Mouse (Mus musculus): ENCODE data around the gene Pnrc2. TPM values are rescaled to one million over a fixed set of nuclear protein-coding genes. Genes with fewer than 3 reads are reported as not detected.

The Pnrc2 gene
- polyA plus RNA-seq, 1 experiment = 37.3 TPM

DNA sequence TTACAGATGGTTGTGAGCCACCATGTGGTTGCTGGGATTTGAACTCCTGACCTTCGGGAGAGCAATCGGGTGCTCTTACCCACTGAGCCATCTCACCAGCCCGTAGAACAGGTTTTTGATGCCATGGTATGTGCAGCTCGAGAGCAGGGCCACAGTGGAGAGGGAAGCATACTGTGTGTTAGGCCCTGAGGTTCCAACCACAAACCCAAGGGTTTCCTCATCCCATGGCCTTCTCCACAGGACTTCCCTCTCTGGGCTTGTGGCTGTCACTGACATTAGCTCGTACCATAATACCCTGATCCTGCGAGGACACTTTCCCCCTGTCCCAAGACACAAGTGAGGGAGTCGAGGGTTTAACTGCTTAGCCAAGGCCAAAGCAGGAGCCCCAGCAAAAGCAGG is 25.4 kb upstream of the Pnrc2 start:
- no peak overlapping the region for H3K4me3 ChIP-seq (replicated peaks; ENCODE audit: control insufficient read depth, low read depth, low read length)
- H3K27ac ChIP-seq (ENCODE audit: control insufficient read depth, insufficient read depth, low read depth, low read length, poor library complexity) = peak overlapping the region; percentile 61
- peaks cover 10% of the 10 kb centered on the region; the same call in 1 of the 2 replicates for H3K4me1 ChIP-seq (ENCODE audit: control insufficient read depth, insufficient read depth, low read length)
- TF ChIP-seq CTCF (IDR thresholded peaks at IDR 0.05; ENCODE audit: control insufficient read depth, insufficient read depth, low read length) = no peak
- no peak for TF ChIP-seq POLR2A (IDR thresholded peaks at IDR 0.05; ENCODE audit: borderline replicate concordance, control insufficient read depth, low read depth, low read length)
- 27% methylated on average over 7 of the region's 7 CpGs for WGBS

GRCm38 (mm10) chr4:135898380-135899049 is 24.9 kb upstream of the Pnrc2 start:
- Histone ChIP-seq H3K4me1 (ENCODE audit: control insufficient read depth, insufficient read depth, low read length) (peaks cover 10% of the 10 kb centered on the region; the same call in 1 of the 2 replicates), H3K27ac (ENCODE audit: control insufficient read depth, insufficient read depth, low read depth, low read length, poor library complexity) (peak overlapping the region; percentile 91), H3K4me3 (replicated peaks; ENCODE audit: control insufficient read depth, low read depth, low read length) (peak overlapping the region; percentile 5)
- WGBS = 9% methylated on average over 9 of the region's 9 CpGs
- TF ChIP-seq CTCF (IDR thresholded peaks at IDR 0.05; ENCODE audit: control insufficient read depth, insufficient read depth, low read length) = no peak
- no peak for TF ChIP-seq POLR2A (IDR thresholded peaks at IDR 0.05; ENCODE audit: borderline replicate concordance, control insufficient read depth, low read depth, low read length)

DNA sequence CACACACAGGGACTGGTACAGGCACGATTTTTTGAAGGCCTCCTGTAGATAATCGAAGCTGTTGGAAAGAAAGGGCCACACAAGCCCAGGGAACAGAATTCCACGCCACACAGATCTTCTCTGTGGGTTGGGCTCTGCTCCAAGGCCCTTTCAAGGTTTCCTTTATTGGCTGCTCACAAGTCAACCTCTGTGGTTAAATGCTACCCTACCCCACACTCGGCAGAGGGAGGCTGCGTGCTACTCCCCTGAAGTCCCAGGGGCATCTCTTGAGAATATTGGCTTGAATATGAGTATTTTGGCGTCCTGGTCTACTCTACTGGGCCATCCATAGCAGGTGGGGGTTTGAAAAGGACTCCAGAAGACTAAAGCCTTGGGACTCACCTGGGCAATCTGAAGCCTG is 22.5 kb upstream of the Pnrc2 start:
- Histone ChIP-seq H3K4me1 (ENCODE audit: control insufficient read depth, insufficient read depth, low read length) (peaks cover 10% of the 10 kb centered on the region; the same call in 1 of the 2 replicates), H3K4me3 (replicated peaks; ENCODE audit: control insufficient read depth, low read depth, low read length) (peak overlapping the region; percentile 77), H3K27ac (ENCODE audit: control insufficient read depth, insufficient read depth, low read depth, low read length, poor library complexity) (peak overlapping the region; percentile 89)
- 7% methylated on average over 6 of the region's 6 CpGs for WGBS
- no peak for TF ChIP-seq POLR2A (IDR thresholded peaks at IDR 0.05; ENCODE audit: borderline replicate concordance, control insufficient read depth, low read depth, low read length)
- no peak for TF ChIP-seq CTCF (IDR thresholded peaks at IDR 0.05; ENCODE audit: control insufficient read depth, insufficient read depth, low read length)

DNA sequence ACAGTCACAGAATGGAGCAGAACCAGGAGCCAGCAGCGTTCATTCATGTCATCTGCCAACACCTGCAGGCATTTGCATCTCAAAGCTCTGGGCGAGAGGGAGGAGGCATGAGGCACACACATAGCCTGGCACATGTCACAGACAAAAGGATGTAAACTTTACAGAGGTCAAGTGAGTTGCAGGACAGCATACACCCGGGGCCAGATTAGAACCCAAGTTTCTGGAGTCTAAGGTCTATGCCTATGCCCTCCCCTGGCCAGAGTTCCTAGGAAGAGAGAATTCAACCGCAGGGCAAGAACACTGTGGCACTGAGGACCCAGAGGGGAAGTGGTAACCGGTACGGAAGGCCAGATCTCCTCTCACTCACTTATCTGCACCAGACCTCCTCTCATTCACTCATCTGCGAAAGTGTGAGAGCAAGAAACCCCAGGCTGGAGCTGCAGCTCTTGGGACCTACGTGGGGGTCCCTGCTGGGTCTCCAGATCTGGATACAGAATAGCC is 21.5 kb upstream of the Pnrc2 start, which contains the start of gene Cnr2:
Gene Cnr2 (plus strand): TSS at position 324 of the 501 bp plus-strand sequence.
- no peak for TF ChIP-seq POLR2A (IDR thresholded peaks at IDR 0.05; ENCODE audit: borderline replicate concordance, control insufficient read depth, low read depth, low read length)
- no peak for TF ChIP-seq CTCF (IDR thresholded peaks at IDR 0.05; ENCODE audit: control insufficient read depth, insufficient read depth, low read length)

GRCm38 (mm10) chr4:135892884-135893283 is 19.2 kb upstream of the Pnrc2 start:
- 37% methylated on average over 4 of the region's 4 CpGs for WGBS
- TF ChIP-seq POLR2A (IDR thresholded peaks at IDR 0.05; ENCODE audit: borderline replicate concordance, control insufficient read depth, low read depth, low read length) (no peak), CTCF (IDR thresholded peaks at IDR 0.05; ENCODE audit: control insufficient read depth, insufficient read depth, low read length) (peak; percentile 18; the same call in 1 of the 2 replicates)
- Histone ChIP-seq H3K4me3 (replicated peaks; ENCODE audit: control insufficient read depth, low read depth, low read length) (no peak overlapping the region), H3K4me1 (ENCODE audit: control insufficient read depth, insufficient read depth, low read length) (peaks cover 11% of the 10 kb centered on the region; the same call in 1 of the 2 replicates), H3K27ac (ENCODE audit: control insufficient read depth, insufficient read depth, low read depth, low read length, poor library complexity) (no peak overlapping the region)

More for the DNA sequence above, 21.5 kb upstream of the Pnrc2 start, which contains the start of gene Cnr2:
- Histone ChIP-seq H3K4me3 (replicated peaks; ENCODE audit: control insufficient read depth, low read depth, low read length) (peak within 1 kb of the TSS; percentile 77), H3K4me1 (ENCODE audit: control insufficient read depth, insufficient read depth, low read length) (peaks cover 11% of the 10 kb centered on the region; the same call in 1 of the 2 replicates), H3K27ac (ENCODE audit: control insufficient read depth, insufficient read depth, low read depth, low read length, poor library complexity) (peak within 1 kb of the TSS; percentile 89)
- whole genome bisulfite sequencing = 6% methylated on average over 8 of the region's 8 CpGs

- Histone ChIP-seq H3K4me1 (ENCODE audit: control insufficient read depth, insufficient read depth, low read length) (peaks cover 6% of the 10 kb centered on the region; the same call in 1 of the 2 replicates), H3K4me3 (replicated peaks; ENCODE audit: control insufficient read depth, low read depth, low read length) (no peak overlapping the region), H3K27ac (ENCODE audit: control insufficient read depth, insufficient read depth, low read depth, low read length, poor library complexity) (peak overlapping the region; percentile 74; the same call in 1 of the 2 replicates)
- TF ChIP-seq CTCF (IDR thresholded peaks at IDR 0.05; ENCODE audit: control insufficient read depth, insufficient read depth, low read length) = no peak
- no peak for TF ChIP-seq POLR2A (IDR thresholded peaks at IDR 0.05; ENCODE audit: borderline replicate concordance, control insufficient read depth, low read depth, low read length)
- 47% methylated on average over 2 of the region's 2 CpGs for WGBS
Observed at GRCm38 (mm10) chr4:135891539-135891938, 17.9 kb upstream of the Pnrc2 start.

- TF ChIP-seq POLR2A (IDR thresholded peaks at IDR 0.05; ENCODE audit: borderline replicate concordance, control insufficient read depth, low read depth, low read length) = no peak
- TF ChIP-seq CTCF (IDR thresholded peaks at IDR 0.05; ENCODE audit: control insufficient read depth, insufficient read depth, low read length) = peak; percentile 99
- H3K4me1 ChIP-seq (ENCODE audit: control insufficient read depth, insufficient read depth, low read length) = peaks cover 6% of the 10 kb centered on the region; the same call in 1 of the 2 replicates
Observed at GRCm38 (mm10) chr4:135889884-135890283, 16.2 kb upstream of the Pnrc2 start.

GRCm38 (mm10) chr4:135889146-135889883 is 15.7 kb upstream of the Pnrc2 start:
- H3K4me3 ChIP-seq (replicated peaks; ENCODE audit: control insufficient read depth, low read depth, low read length) = no peak overlapping the region
- 80% methylated on average over 7 of the region's 7 CpGs for WGBS
- H3K27ac ChIP-seq (ENCODE audit: control insufficient read depth, insufficient read depth, low read depth, low read length, poor library complexity) = no peak overlapping the region
- peaks cover 6% of the 10 kb centered on the region; the same call in 1 of the 2 replicates for H3K4me1 ChIP-seq (ENCODE audit: control insufficient read depth, insufficient read depth, low read length)
- TF ChIP-seq CTCF (IDR thresholded peaks at IDR 0.05; ENCODE audit: control insufficient read depth, insufficient read depth, low read length) = no peak
- TF ChIP-seq POLR2A (IDR thresholded peaks at IDR 0.05; ENCODE audit: borderline replicate concordance, control insufficient read depth, low read depth, low read length) = no peak

More at GRCm38 (mm10) chr4:135889884-135890283, 16.2 kb upstream of the Pnrc2 start:
- no peak overlapping the region for H3K27ac ChIP-seq (ENCODE audit: control insufficient read depth, insufficient read depth, low read depth, low read length, poor library complexity)
- H3K4me3 ChIP-seq (replicated peaks; ENCODE audit: control insufficient read depth, low read depth, low read length) = no peak overlapping the region
- WGBS = 5% methylated on average over 4 of the region's 4 CpGs
